Mouse (Mus musculus) small intestine, adult 2 months (tissue): ENCODE data around the gene AI467606.
"Not testable (repeated sequence)": the region's sequence is repeated elsewhere in the genome, so short reads cannot be mapped to it uniquely, and the experiment has no call there.

Source experiments
- CTCF ChIP-seq: fragments of 200-500 bp; IDR thresholded peaks from 2 replicates; pipeline ENCODE4 v1.5.1; 2012; ENCODE audit warnings: low read depth, mild to moderate bottlenecking, control low read depth, inconsistent platforms, low read length, moderate library complexity, mixed read lengths; ENCODE audit not compliant: insufficient replicate concordance, insufficient read length; ENCODE audit errors: extremely low read depth
- POLR2A ChIP-seq: fragments of 200-500 bp; IDR thresholded peaks from 2 replicates; pipeline ENCODE4 v1.6.1; 2012; ENCODE audit warnings: low read depth, mild to moderate bottlenecking, control low read depth, inconsistent platforms, low read length, moderate library complexity

DNA sequence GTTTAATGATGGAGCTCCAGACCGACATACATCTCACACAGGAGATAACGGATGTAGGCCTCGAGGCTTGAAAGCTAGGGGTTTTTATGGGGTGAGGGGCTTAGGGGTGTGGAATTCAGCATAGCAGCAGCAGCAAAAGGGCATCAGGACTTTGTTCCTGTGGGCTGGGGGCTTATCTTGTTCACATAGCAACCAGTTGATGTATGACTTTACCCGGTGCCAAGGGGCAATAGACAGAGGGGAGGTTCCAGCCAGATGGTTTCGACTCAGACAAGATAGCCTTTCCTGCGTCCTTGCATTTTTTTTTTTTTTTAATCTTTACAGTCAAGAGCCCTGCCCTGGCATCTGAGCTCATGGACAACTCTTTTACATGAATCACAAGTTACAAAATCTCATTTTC is 5.4 kb upstream of the AI467606 start:
- TF ChIP-seq POLR2A, CTCF: not testable (repeated sequence)
